Mouse (Mus musculus) megakaryocyte, embryonic 14.5 days (primary cell): ENCODE measurements at regions not wholly inside any gene's neighbourhood (a gene's known extent, or its start where the extent isn't known, plus 50 kb on each side); places are given as distances from the start of the nearest gene placed in this dataset.

Source experiments
- FLI1 ChIP-seq: IDR thresholded peaks from 2 replicates; pipeline ENCODE4 v1.6.1; 2012; ENCODE audit warnings: low read length, inconsistent platforms, mixed read lengths
- GATA1 ChIP-seq: IDR thresholded peaks from 3 replicates; pipeline ENCODE4 v1.6.1; 2012; ENCODE audit warnings: mixed read lengths, low read length, inconsistent platforms, borderline replicate concordance

DNA sequence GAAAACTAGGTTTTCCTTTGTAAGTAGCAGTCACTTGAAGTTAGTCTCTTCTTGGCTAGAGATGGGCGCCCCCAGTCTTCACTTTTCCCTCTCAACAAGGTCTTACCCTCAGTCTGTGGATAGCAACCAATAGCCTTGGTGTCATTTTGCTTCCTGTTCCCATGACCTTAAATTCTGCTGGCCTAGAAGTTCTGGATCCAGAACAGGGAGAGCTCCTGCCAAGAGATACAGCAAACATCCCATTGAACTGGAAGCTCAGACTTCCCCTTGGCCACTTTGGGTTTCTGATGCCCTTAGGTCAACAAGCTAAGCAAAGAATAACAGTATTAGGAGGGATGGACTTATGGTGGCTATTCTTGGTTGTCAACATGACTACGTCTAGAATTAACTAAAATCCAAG is 64.5 kb downstream of the Dusp6 start:
- no peak for TF ChIP-seq FLI1
- no peak for TF ChIP-seq GATA1
